Mouse (Mus musculus) myocyte (in vitro differentiated cells): Measurements from ENCODE around the gene Ncln. TPM values are rescaled to one million over a fixed set of nuclear protein-coding genes. Genes with fewer than 3 reads are reported as not detected.

Experiments
- H3K27me3 ChIP-seq: one replicate; pipeline ENCODE4 v1.6.1; 2011; ENCODE audit not compliant: control insufficient read depth, insufficient read depth, insufficient read length
- H3K36me3 ChIP-seq: one replicate; pipeline ENCODE4 v1.6.1; 2011; ENCODE audit not compliant: control insufficient read depth, insufficient read depth
- H3K4me2 ChIP-seq: one replicate; pipeline ENCODE4 v1.6.1; 2011; ENCODE audit warnings: low read depth, control low read depth
- H3K4me3 ChIP-seq: one replicate; pipeline ENCODE4 v1.5.1; 2011; ENCODE audit warnings: mild to moderate bottlenecking, control low read depth, moderate library complexity
- H3K79me2 ChIP-seq: one replicate; pipeline ENCODE4 v1.6.1; 2011; ENCODE audit not compliant: control insufficient read depth, insufficient read depth
- H3ac ChIP-seq: one replicate; pipeline ENCODE4 v1.6.1; 2011; ENCODE audit not compliant: control insufficient read depth, insufficient read length
- CEBPB ChIP-seq: IDR thresholded peaks from 2 replicates; pipeline ENCODE4 v1.6.1; 2011; ENCODE audit warnings: mild to moderate bottlenecking, moderate library complexity; ENCODE audit not compliant: poor library complexity, insufficient read depth, severe bottlenecking
- E2F4 ChIP-seq: IDR thresholded peaks from one replicate; pipeline ENCODE4 v1.6.1; 2011; ENCODE audit warnings: mild to moderate bottlenecking, control low read depth, moderate library complexity; ENCODE audit not compliant: insufficient read depth
- MAX ChIP-seq: IDR thresholded peaks from one replicate; pipeline ENCODE4 v1.6.1; 2011; ENCODE audit warnings: low read depth, mild to moderate bottlenecking, control low read depth
- MYOD1 ChIP-seq, 3 experiments: IDR thresholded peaks; one replicate each; pipeline ENCODE4 v1.6.1; 2011; ENCODE audit warnings: control low read depth in 2 of 3, low read depth in 2 of 3, mild to moderate bottlenecking in 2 of 3, moderate library complexity in 1 of 3; ENCODE audit not compliant: insufficient read length in 2 of 3, control insufficient read depth in 1 of 3
- MYOG ChIP-seq, 3 experiments: IDR thresholded peaks; one replicate each; pipeline ENCODE4 v1.6.1; 2011; ENCODE audit warnings: control low read depth in 2 of 3, low read depth in 2 of 3, mild to moderate bottlenecking in 2 of 3; ENCODE audit not compliant: insufficient read length in 2 of 3, control insufficient read depth in 1 of 3, insufficient read depth in 1 of 3
- POLR2A ChIP-seq: IDR thresholded peaks from one replicate; pipeline ENCODE4 v1.6.1; 2011; ENCODE audit warnings: low read depth, mild to moderate bottlenecking, control low read depth, moderate library complexity; ENCODE audit not compliant: insufficient read length
- POLR2AphosphoS2 ChIP-seq: IDR thresholded peaks from one replicate; pipeline ENCODE4 v1.6.1; 2011; ENCODE audit warnings: low read depth, control low read depth; ENCODE audit not compliant: insufficient read length
- REST ChIP-seq: IDR thresholded peaks from one replicate; pipeline ENCODE4 v1.6.1; 2011; ENCODE audit warnings: mild to moderate bottlenecking, control low read depth, moderate library complexity; ENCODE audit not compliant: insufficient read depth, insufficient read length
- SRF ChIP-seq: IDR thresholded peaks from one replicate; pipeline ENCODE4 v1.6.1; 2011; ENCODE audit warnings: low read depth; ENCODE audit not compliant: control insufficient read depth, insufficient read length
- TCF12 ChIP-seq: IDR thresholded peaks from one replicate; pipeline ENCODE4 v1.6.1; 2011; ENCODE audit warnings: mild to moderate bottlenecking, control low read depth; ENCODE audit not compliant: poor library complexity, insufficient read depth, severe bottlenecking
- TCF3 ChIP-seq: IDR thresholded peaks from one replicate; pipeline ENCODE4 v1.6.1; 2011; ENCODE audit warnings: low read depth, control low read depth; ENCODE audit not compliant: insufficient read length
- USF1 ChIP-seq: IDR thresholded peaks from one replicate; pipeline ENCODE4 v1.6.1; 2011; ENCODE audit warnings: low read depth, mild to moderate bottlenecking, control low read depth, moderate library complexity
- polyA plus RNA-seq: library from polyadenylated mRNA; unstranded; fragments of >200 nt; fragmentation: generic; extraction: Trizol; gene quantifications from one replicate; pipeline ENCODE4 v1.2.1, GENCODE M21; 2012; ENCODE audit warnings: missing spikeins

The Ncln gene
- polyA plus RNA-seq, 1 experiment: 153 TPM

DNA sequence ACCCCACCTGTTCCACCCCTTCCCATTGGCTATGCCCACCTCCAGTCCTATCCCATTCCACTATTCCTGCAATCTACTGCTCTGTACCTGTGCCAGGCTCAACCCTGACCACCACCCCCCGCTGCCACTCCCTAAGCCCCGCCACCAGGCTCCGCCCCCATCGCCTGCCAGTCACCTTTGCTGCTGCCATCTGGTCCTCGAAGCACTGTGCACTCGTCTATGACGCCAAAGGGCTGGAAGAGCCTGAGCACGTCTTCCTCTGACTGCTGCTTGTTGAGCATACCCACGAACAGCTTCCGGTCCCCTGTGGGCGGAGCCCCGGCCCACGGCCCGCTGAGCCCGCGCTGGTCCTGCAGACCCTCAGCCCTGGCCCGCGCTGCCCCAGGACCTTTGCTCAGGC, 25.7 kb downstream of the Ncln start:
- Histone ChIP-seq H3K36me3 (no peaks in the 10 kb centered on the region), H3K4me2 (no peak overlapping the region), H3K27me3 (peaks cover 76% of the 10 kb centered on the region), H3K4me3 (no peak overlapping the region), H3ac (no peak overlapping the region), H3K79me2 (no peaks in the 10 kb centered on the region)
- TF ChIP-seq USF1: no peak
- no peak for TF ChIP-seq POLR2A
- no peak for TF ChIP-seq MYOG (IDR thresholded peaks at IDR 0.05; ENCODE audit: control insufficient read depth in 1 of 3, insufficient read depth in 1 of 3, insufficient read length in 2 of 3, low read depth in 2 of 3)
- no peak for TF ChIP-seq TCF3
- TF ChIP-seq TCF12: no peak
- TF ChIP-seq SRF: no peak
- TF ChIP-seq REST: no peak
- TF ChIP-seq E2F4: no peak

DNA sequence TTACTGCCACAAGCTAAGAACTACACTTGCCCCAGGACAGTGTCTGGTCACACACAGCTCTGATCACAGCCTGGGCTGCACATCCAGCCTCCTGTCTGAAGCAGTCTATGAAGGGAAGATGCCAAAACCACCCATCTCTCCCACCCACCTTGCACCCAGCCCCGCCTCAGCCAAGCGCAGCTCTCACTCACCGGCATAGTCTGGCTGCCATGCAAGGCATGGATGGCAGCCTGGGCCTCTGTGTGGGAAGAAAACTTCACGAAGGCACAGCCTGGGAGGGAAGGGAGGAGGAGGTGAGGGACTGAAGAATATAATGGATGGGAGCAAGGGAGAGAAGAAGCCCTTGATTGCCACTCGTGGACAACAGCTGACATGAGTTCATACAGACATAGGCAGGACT, 26.9 kb downstream of the Ncln start:
- TF ChIP-seq TCF12 (no peak), POLR2AphosphoS2 (no peak), REST (no peak), MYOD1 (IDR thresholded peaks at IDR 0.05; ENCODE audit: control insufficient read depth in 1 of 3, insufficient read length in 2 of 3, low read depth in 2 of 3) (no peak), MAX (no peak), MYOG (IDR thresholded peaks at IDR 0.05; ENCODE audit: control insufficient read depth in 1 of 3, insufficient read depth in 1 of 3, insufficient read length in 2 of 3, low read depth in 2 of 3) (no peak), USF1 (no peak), TCF3 (no peak), SRF (no peak), CEBPB (no peak), E2F4 (no peak), POLR2A (no peak)
- Histone ChIP-seq H3ac (no peak overlapping the region), H3K36me3 (no peaks in the 10 kb centered on the region), H3K27me3 (peaks cover 64% of the 10 kb centered on the region), H3K79me2 (no peaks in the 10 kb centered on the region), H3K4me2 (no peak overlapping the region), H3K4me3 (no peak overlapping the region)

DNA sequence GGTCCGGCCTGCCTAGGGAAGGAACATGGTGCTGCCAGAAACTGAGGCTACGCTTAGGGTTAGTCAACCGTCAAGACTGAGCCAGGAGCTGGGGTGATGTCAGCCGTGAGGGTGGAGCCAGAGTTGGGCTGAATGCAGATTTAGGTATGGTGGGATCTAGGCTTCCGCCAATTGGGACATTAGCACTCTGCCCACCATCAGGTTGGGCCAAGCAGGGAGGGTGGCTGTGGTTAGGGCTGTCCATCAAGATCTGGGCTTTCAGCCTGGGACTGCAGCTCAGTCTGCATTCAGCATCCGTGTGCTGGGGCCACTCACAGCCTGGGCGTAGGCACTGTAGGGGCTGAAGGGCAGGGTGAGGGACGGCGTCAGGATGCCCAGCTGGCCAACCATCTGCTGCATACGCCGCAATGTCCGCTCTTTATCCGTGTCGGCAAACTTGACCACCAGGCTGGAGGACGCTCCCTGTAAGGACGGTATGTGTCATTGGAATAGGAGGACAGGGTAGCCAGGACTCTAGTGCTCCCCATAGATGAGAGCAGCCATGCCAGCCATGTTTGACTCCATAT, 28.4 kb downstream of the Ncln start:
- no peaks in the 10 kb centered on the region for H3K79me2 ChIP-seq
- TF ChIP-seq TCF3: no peak
- TF ChIP-seq POLR2A: no peak
- TF ChIP-seq REST: no peak
- TF ChIP-seq TCF12: no peak
- TF ChIP-seq MYOG (IDR thresholded peaks at IDR 0.05; ENCODE audit: control insufficient read depth in 1 of 3, insufficient read depth in 1 of 3, insufficient read length in 2 of 3, low read depth in 2 of 3): no peak
- TF ChIP-seq POLR2AphosphoS2: no peak
- TF ChIP-seq CEBPB: no peak
- TF ChIP-seq SRF: no peak
- no peak for TF ChIP-seq USF1
- TF ChIP-seq MAX: no peak
- TF ChIP-seq E2F4: no peak
- TF ChIP-seq MYOD1 (IDR thresholded peaks at IDR 0.05; ENCODE audit: control insufficient read depth in 1 of 3, insufficient read length in 2 of 3, low read depth in 2 of 3): no peak
- peaks cover 50% of the 10 kb centered on the region for H3K27me3 ChIP-seq
- no peak overlapping the region for H3K4me2 ChIP-seq
- no peaks in the 10 kb centered on the region for H3K36me3 ChIP-seq
- no peak overlapping the region for H3K4me3 ChIP-seq
- no peak overlapping the region for H3ac ChIP-seq

DNA sequence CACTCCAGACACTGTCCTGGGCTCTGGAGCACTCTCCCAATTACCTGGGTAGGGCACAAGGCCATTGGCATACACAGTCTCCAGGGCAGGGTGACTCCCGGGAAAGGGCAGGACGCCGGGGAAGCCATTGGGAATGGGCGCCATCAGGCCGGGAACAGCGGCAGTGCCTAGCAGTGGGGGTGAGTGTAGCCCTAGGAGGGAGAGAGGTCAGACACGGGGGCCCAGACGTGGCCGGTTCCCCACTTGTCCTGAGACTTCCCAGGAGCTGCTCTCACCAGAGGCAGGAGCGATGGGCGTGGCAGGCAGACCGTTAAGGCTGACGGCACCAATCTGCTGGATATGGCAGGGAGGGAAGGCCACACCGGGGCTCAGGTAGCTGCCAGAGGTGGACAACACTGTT, 29.3 kb downstream of the Ncln start:
- Histone ChIP-seq H3K27me3 (peaks cover 50% of the 10 kb centered on the region), H3K4me2 (no peak overlapping the region), H3K4me3 (no peak overlapping the region), H3K36me3 (no peaks in the 10 kb centered on the region), H3K79me2 (no peaks in the 10 kb centered on the region), H3ac (no peak overlapping the region)
- TF ChIP-seq CEBPB (no peak), MYOD1 (IDR thresholded peaks at IDR 0.05; ENCODE audit: control insufficient read depth in 1 of 3, insufficient read length in 2 of 3, low read depth in 2 of 3) (no peak), MAX (no peak), E2F4 (no peak), POLR2AphosphoS2 (no peak), MYOG (IDR thresholded peaks at IDR 0.05; ENCODE audit: control insufficient read depth in 1 of 3, insufficient read depth in 1 of 3, insufficient read length in 2 of 3, low read depth in 2 of 3) (no peak), TCF3 (no peak), REST (no peak), SRF (no peak), POLR2A (no peak), USF1 (no peak), TCF12 (no peak)

DNA sequence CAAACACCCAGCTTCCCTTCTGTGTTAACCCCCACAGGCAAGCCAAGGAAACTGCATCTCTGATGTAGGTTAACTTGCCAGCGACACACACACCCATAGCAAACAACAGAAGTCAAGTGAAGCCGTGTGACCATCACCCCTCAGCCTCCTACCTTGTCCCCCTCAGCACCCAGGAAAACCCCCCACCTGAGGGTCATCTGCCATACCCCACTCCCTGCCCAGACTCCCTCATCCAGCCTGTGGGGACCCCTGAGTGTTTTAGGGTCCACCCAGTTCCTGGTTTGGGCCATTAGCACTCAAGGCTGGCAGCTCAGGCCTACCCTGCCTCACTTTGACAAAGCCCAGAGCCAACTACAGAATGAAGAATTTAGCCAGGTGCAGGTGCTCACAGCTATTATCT, 30.1 kb downstream of the Ncln start:
- Histone ChIP-seq H3K27me3 (peaks cover 46% of the 10 kb centered on the region), H3K36me3 (no peaks in the 10 kb centered on the region), H3ac (no peak overlapping the region), H3K79me2 (no peaks in the 10 kb centered on the region), H3K4me2 (no peak overlapping the region), H3K4me3 (no peak overlapping the region)
- TF ChIP-seq MYOD1 (IDR thresholded peaks at IDR 0.05; ENCODE audit: control insufficient read depth in 1 of 3, insufficient read length in 2 of 3, low read depth in 2 of 3): no peak
- no peak for TF ChIP-seq E2F4
- no peak for TF ChIP-seq MYOG (IDR thresholded peaks at IDR 0.05; ENCODE audit: control insufficient read depth in 1 of 3, insufficient read depth in 1 of 3, insufficient read length in 2 of 3, low read depth in 2 of 3)
- no peak for TF ChIP-seq TCF3
- TF ChIP-seq TCF12: no peak
- no peak for TF ChIP-seq POLR2AphosphoS2
- TF ChIP-seq POLR2A: no peak
- TF ChIP-seq SRF: no peak
- TF ChIP-seq CEBPB: no peak
- no peak for TF ChIP-seq REST
- TF ChIP-seq MAX: no peak
- no peak for TF ChIP-seq USF1
